Mouse (Mus musculus) lung, postnatal 0 days (tissue): ENCODE data around the gene Pgbd1.

Experiments
- CTCF ChIP-seq: IDR thresholded peaks from 2 replicates; pipeline ENCODE4 v1.5.1; 2016; ENCODE audit warnings: antibody characterized with exemption, mild to moderate bottlenecking
- EP300 ChIP-seq: IDR thresholded peaks from 2 replicates; pipeline ENCODE4 v1.6.1; 2016; ENCODE audit warnings: antibody characterized with exemption, mild to moderate bottlenecking, control low read depth

DNA sequence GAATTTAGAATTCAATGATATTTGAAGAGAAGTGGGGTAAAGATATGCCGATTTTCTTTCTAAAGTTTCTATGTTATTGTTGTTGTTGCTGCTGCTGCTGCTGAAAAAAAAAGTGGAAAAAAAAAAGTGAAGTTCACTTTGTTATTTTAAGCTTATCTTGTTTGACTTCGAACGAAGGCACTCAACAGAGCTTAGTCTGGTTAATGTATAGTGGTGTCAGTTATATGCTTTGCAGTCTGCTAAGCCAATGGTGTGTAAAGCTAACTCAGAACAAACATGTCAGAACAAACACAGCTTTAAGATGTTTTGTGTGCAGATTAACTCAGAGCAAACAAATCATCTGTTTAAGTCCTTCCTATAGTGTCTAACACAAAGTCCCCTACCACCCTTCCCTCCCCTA lies 13.3 kb upstream of the Pgbd1 start:
- TF ChIP-seq CTCF (no peak), EP300 (no peak)
